Mouse (Mus musculus): ENCODE data around the gene Crybg3.

- no peak for TF ChIP-seq POLR2AphosphoS2 (IDR thresholded peaks at IDR 0.05; ENCODE audit: insufficient read length, low read depth)
- TF ChIP-seq POLR2A (IDR thresholded peaks at IDR 0.05; ENCODE audit: insufficient read length, low read depth): no peak
- no peak for TF ChIP-seq MYOD1 (IDR thresholded peaks at IDR 0.05; ENCODE audit: control insufficient read depth in 1 of 3, insufficient read length in 2 of 3, low read depth in 2 of 3)
- TF ChIP-seq MAX (IDR thresholded peaks at IDR 0.05; ENCODE audit: low read depth): no peak
- no peak for TF ChIP-seq REST (IDR thresholded peaks at IDR 0.05; ENCODE audit: insufficient read depth, insufficient read length)
- no peak for TF ChIP-seq USF1 (IDR thresholded peaks at IDR 0.05; ENCODE audit: low read depth)
- TF ChIP-seq CEBPB (IDR thresholded peaks at IDR 0.05; ENCODE audit: insufficient read depth, poor library complexity, severe bottlenecking): no peak
- no peak for TF ChIP-seq E2F4 (IDR thresholded peaks at IDR 0.05; ENCODE audit: insufficient read depth)
- no peak for TF ChIP-seq MYOG (IDR thresholded peaks at IDR 0.05; ENCODE audit: control insufficient read depth in 1 of 3, insufficient read depth in 1 of 3, insufficient read length in 2 of 3, low read depth in 2 of 3)
- no peak for TF ChIP-seq SRF (IDR thresholded peaks at IDR 0.05; ENCODE audit: control insufficient read depth, insufficient read length, low read depth)
- TF ChIP-seq TCF3 (IDR thresholded peaks at IDR 0.05; ENCODE audit: insufficient read length, low read depth): no peak
Observed at GRCm38 (mm10) chr16:59529570-59529969, 71.2 kb downstream of the Crybg3 start.
